Mouse (Mus musculus) heart, adult 11 months (tissue): ENCODE measurements at regions not wholly inside any gene's neighbourhood (a gene's known extent, or its start where the extent isn't known, plus 50 kb on each side); places are given as distances from the start of the nearest gene placed in this dataset.

Experiments used
- DNase-seq: peaks from one replicate; pipeline ENCODE4 v3.0.0; 2022

- no peak for DNase-seq
Observed at GRCm38 (mm10) chr7:114345860-114346259, 69.2 kb upstream of the Pde3b start.

GRCm38 (mm10) chr7:114347006-114347405 lies 68.1 kb upstream of the Pde3b start:
- DNase-seq = no peak

- no peak for DNase-seq
Observed at GRCm38 (mm10) chr7:114350968-114351367, 64.1 kb upstream of the Pde3b start.

GRCm38 (mm10) chr7:114356381-114356780 lies 58.7 kb upstream of the Pde3b start:
- DNase-seq = peak; percentile 88

GRCm38 (mm10) chr7:114362166-114362565 lies 52.9 kb upstream of the Pde3b start:
- DNase-seq = no peak

GRCm38 (mm10) chr7:114364041-114364440 lies 51.0 kb upstream of the Pde3b start:
- peak; percentile 94 for DNase-seq
